Mouse (Mus musculus): ENCODE results near the gene Gpr137. TPM values are rescaled to one million over a fixed set of nuclear protein-coding genes. Genes with fewer than 3 reads are reported as not detected.
A peak's percentile ranks its signal among the peaks of the same experiment; 100 is the strongest.
"Not testable (repeated sequence)": the region's sequence is repeated elsewhere in the genome, so short reads cannot be mapped to it uniquely, and the experiment has no call there.

The Gpr137 gene
- total RNA-seq (2014; fragmentation: Nextera tagmentation), result 8.0 and 16.1 TPM in 2 replicates
- 7.0 and 15.7 TPM in 2 replicates for total RNA-seq (2017)

GRCm38 (mm10) chr19:6942249-6942691, at the start of gene Gpr137:
TSS of gene Gpr137 (minus strand) at chr19:6942480.
- ATAC-seq (replicated peaks; ENCODE audit: low FRiP score, low TSS enrichment, poor library complexity, severe bottlenecking), result peak; percentile 84

GRCm38 (mm10) chr19:6991166-6991565, 48.9 kb upstream of the Gpr137 start:
- not testable (repeated sequence) for ATAC-seq (replicated peaks; ENCODE audit: low FRiP score, low TSS enrichment, poor library complexity, severe bottlenecking)

GRCm38 (mm10) chr19:6990712-6991111, 48.4 kb upstream of the Gpr137 start:
- ATAC-seq (replicated peaks; ENCODE audit: low FRiP score, low TSS enrichment, poor library complexity, severe bottlenecking), result no peak

- ATAC-seq (replicated peaks; ENCODE audit: low FRiP score, low TSS enrichment, poor library complexity, severe bottlenecking), result no peak
These were observed 47.0 kb upstream of the Gpr137 start for GRCm38 (mm10) chr19:6989251-6989650.

- ATAC-seq (replicated peaks; ENCODE audit: low FRiP score, low TSS enrichment, poor library complexity, severe bottlenecking), result no peak
These were observed 45.6 kb upstream of the Gpr137 start for GRCm38 (mm10) chr19:6987904-6988285.

- ATAC-seq (replicated peaks; ENCODE audit: low FRiP score, low TSS enrichment, poor library complexity, severe bottlenecking), result peak; percentile 38; the same call in 1 of the 2 replicates
These were observed 45.0 kb upstream of the Gpr137 start, which contains the start of gene Vegfb for GRCm38 (mm10) chr19:6987061-6987903. TSS of gene Vegfb (minus strand) at chr19:6987651.

- ATAC-seq (replicated peaks; ENCODE audit: low FRiP score, low TSS enrichment, poor library complexity, severe bottlenecking), result peak; percentile 82
These were observed 43.9 kb upstream of the Gpr137 start for GRCm38 (mm10) chr19:6985951-6986708.

- ATAC-seq (replicated peaks; ENCODE audit: low FRiP score, low TSS enrichment, poor library complexity, severe bottlenecking), result no peak
These were observed 43.0 kb upstream of the Gpr137 start for GRCm38 (mm10) chr19:6985300-6985699.

- no peak for ATAC-seq (replicated peaks; ENCODE audit: low FRiP score, low TSS enrichment, poor library complexity, severe bottlenecking)
These were observed 41.3 kb upstream of the Gpr137 start for GRCm38 (mm10) chr19:6983621-6984020.

GRCm38 (mm10) chr19:6981465-6981864, 39.2 kb upstream of the Gpr137 start:
- ATAC-seq (replicated peaks; ENCODE audit: low FRiP score, low TSS enrichment, poor library complexity, severe bottlenecking), result no peak

GRCm38 (mm10) chr19:6980381-6981093, 38.3 kb upstream of the Gpr137 start, which contains the start of gene Fkbp2:
TSS of gene Fkbp2 (minus strand) at chr19:6980501.
- ATAC-seq (replicated peaks; ENCODE audit: low FRiP score, low TSS enrichment, poor library complexity, severe bottlenecking), result peak; percentile 60

- ATAC-seq (replicated peaks; ENCODE audit: low FRiP score, low TSS enrichment, poor library complexity, severe bottlenecking), result peak; percentile 83
These were observed 37.5 kb upstream of the Gpr137 start for GRCm38 (mm10) chr19:6979486-6980380.

- ATAC-seq (replicated peaks; ENCODE audit: low FRiP score, low TSS enrichment, poor library complexity, severe bottlenecking), result no peak
These were observed 36.8 kb upstream of the Gpr137 start for GRCm38 (mm10) chr19:6979001-6979479.

- ATAC-seq (replicated peaks; ENCODE audit: low FRiP score, low TSS enrichment, poor library complexity, severe bottlenecking), result no peak
These were observed 36.3 kb upstream of the Gpr137 start for GRCm38 (mm10) chr19:6978639-6978974.

- no peak for ATAC-seq (replicated peaks; ENCODE audit: low FRiP score, low TSS enrichment, poor library complexity, severe bottlenecking)
These were observed 35.7 kb upstream of the Gpr137 start for GRCm38 (mm10) chr19:6977759-6978638.

GRCm38 (mm10) chr19:6975537-6976521, 33.5 kb upstream of the Gpr137 start, which contains the start of gene Plcb3:
TSS of gene Plcb3 (minus strand) at chr19:6976470.
- ATAC-seq (replicated peaks; ENCODE audit: low FRiP score, low TSS enrichment, poor library complexity, severe bottlenecking), result peak; percentile 10

All from megakaryocyte-erythroid progenitor cell, adult 5-6 weeks (primary cell).